Mouse (Mus musculus) kidney, adult 2 months (tissue): ENCODE data around the gene Plxna4.

Experiments used
- CTCF ChIP-seq: fragments of 200-500 bp; conservative IDR thresholded peaks from 2 replicates; pipeline ENCODE4 v1.5.1; 2011; ENCODE audit warnings: low read depth, mild to moderate bottlenecking, control low read depth, low read length, moderate library complexity, mixed read lengths; ENCODE audit not compliant: insufficient read depth, insufficient read length
- POLR2A ChIP-seq: fragments of 200-500 bp; IDR thresholded peaks from one replicate; pipeline ENCODE4 v1.6.1; 2011; ENCODE audit warnings: low read depth, low read length, control low read depth

DNA sequence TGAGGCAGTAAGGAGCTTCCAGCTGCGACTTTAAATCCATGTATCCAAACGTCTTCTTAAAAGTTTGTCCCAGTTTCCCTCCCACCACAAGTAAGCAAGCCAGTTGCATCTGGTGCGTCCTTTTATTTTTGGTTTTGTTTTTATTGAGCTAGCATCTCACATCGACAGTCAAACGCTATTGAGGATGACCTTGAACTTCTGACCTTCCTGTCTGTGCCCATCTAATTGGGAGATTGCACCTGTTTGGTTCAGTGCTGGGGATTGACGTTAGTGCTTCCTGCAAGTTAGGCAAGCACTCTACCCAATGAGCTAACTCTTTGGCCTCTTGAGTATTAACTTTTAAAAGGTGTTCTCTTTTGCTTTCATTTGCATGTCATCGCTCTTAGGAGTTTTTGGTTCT, 379.0 kb downstream of the Plxna4 start:
- no peak for TF ChIP-seq POLR2A
- no peak for TF ChIP-seq CTCF
